Mouse (Mus musculus): ENCODE data around the gene Serpina3m. TPM values are rescaled to one million over a fixed set of nuclear protein-coding genes. Genes with fewer than 3 reads are reported as not detected.

The Serpina3m gene
- total and polyA plus RNA-seq, 3 experiments, result not detected

DNA sequence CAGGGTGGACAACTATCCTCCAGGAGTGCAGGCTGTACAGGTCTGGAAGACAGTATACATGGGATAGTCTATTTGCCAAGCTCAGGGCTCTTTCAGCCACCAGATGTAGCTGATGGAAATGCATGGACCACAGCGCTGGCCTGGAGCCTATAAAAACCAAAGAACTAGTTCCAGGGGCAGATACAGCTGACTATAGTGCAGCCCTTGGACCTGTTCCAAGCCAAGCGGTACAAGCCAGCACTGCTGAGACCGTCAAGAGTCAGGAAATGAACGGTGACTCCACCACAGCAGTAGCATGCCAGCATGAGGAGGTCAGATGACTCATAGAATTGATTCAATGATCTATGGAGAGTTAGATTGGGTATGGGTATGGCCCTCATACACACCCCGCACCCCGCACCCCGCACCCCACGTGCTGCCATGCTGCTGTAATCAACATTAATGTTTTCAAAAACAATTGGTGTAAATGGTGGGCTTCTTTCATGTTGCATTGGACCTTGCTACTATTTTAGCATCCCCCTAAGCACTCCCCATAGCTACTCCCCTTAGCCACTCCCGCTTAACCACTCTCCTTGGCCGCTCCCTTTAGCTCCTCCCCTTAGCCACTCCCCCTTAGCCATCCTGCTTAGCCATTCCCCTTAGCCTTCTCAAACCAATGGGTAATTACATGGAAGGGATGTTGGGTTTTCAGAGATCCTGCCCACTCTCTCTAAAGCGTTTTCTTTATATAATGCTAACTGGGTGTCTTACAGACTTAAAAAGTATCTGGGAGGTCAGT is 84.5 kb downstream of the Serpina3m start:
- H3K4me2 ChIP-seq (ENCODE audit: insufficient read depth, low read depth, poor library complexity, severe bottlenecking), result no peak overlapping the region
- H3K27ac ChIP-seq (ENCODE audit: insufficient read depth, low read depth), result no peak overlapping the region
- no peaks in the 10 kb centered on the region for H3K36me3 ChIP-seq (replicated peaks in 1 of 2; ENCODE audit: control insufficient read depth in 1 of 2, insufficient read depth in 1 of 2, low read length in 1 of 2)
- H3K79me2 ChIP-seq (replicated peaks; ENCODE audit: control insufficient read depth, extremely low read depth, insufficient read depth, poor library complexity, severe bottlenecking), result no peaks in the 10 kb centered on the region
- DNase-seq (ENCODE audit: extremely low read depth), result no peak
- H3K4me1 ChIP-seq (ENCODE audit: control insufficient read depth in 1 of 2, insufficient read depth in 2 of 2), result peaks cover 2 to 3% of the 10 kb centered on the region in 2 experiments; a peak in 2 of 4 replicates
- dilution Hi-C loops (cut with MboI; ENCODE audit: extremely low pct_ligation_motif_present, extremely low pct_unique_long_range_greater_than_20kb, low sequenced_read_pairs), result no loop called here
- in situ Hi-C loops (cut with MboI; ENCODE audit: low pct_ligation_motif_present, low pct_unique_long_range_greater_than_20kb, low sequenced_read_pairs), result loop anchor here (5.0 to 10.0 kb wide), 2 partner anchors 346 to 438 kb away; partner anchors contain the start of gene Serpina11
- no peak overlapping the region for H3K4me3 ChIP-seq (replicated peaks in 1 of 3; ENCODE audit: low read depth in 2 of 3, low read length in 2 of 3, poor library complexity in 1 of 3)
- H3K9me3 ChIP-seq (replicated peaks; ENCODE audit: low read length), result no peaks in the 10 kb centered on the region
- TF ChIP-seq NELFE (IDR thresholded peaks at IDR 0.05; ENCODE audit: low read depth, low read length) (no peak), NRF1 (IDR thresholded peaks at IDR 0.05; ENCODE audit: low read depth, low read length) (no peak), USF1 (IDR thresholded peaks at IDR 0.05; ENCODE audit: low read depth, low read length) (no peak), CHD1 (IDR thresholded peaks at IDR 0.05; ENCODE audit: low read depth, low read length) (no peak), RAD21 (IDR thresholded peaks at IDR 0.05; ENCODE audit: low read depth, low read length) (no peak), JUN (IDR thresholded peaks at IDR 0.05; ENCODE audit: insufficient read depth, low read depth, low read length) (no peak), MAZ (IDR thresholded peaks at IDR 0.05; ENCODE audit: low read depth, low read length) (no peak), MAFK (IDR thresholded peaks at IDR 0.05; ENCODE audit: insufficient replicate concordance, low read length) (no peak), PAX5 (IDR thresholded peaks at IDR 0.05; ENCODE audit: low read length) (no peak), MEF2A (IDR thresholded peaks at IDR 0.05; ENCODE audit: borderline replicate concordance, low read depth, low read length) (no peak), ETS1 (conservative IDR thresholded peaks at IDR 0.05; ENCODE audit: low read depth, low read length) (no peak)
- peaks cover 57% of the 10 kb centered on the region for H3K27me3 ChIP-seq (replicated peaks)
- no peak overlapping the region for H3K9ac ChIP-seq (ENCODE audit: insufficient read depth, low read depth)

DNA sequence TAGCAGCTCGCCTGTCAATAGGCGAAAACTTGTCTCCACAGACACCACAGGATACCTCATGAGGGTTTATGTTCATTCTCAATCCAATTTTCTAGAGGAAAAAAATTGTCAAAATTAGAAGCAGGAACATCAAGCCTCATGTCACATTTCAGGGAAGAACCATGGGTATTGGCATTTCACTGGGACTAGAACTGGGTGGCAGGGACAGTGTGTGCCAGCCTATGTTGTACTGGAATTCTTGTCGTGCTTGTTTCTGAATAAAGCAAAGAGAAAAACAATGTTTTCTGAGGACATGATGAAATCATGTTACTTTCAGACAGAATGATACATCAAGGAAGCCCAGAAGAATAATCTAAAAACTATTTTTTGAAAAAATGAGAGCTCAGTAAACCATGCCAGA is 87.3 kb downstream of the Serpina3m start:
- no peak overlapping the region for H3K9ac ChIP-seq (ENCODE audit: insufficient read depth, low read depth)
- no peak for DNase-seq (ENCODE audit: extremely low read depth)
- H3K4me1 ChIP-seq (ENCODE audit: control insufficient read depth in 1 of 2, insufficient read depth in 2 of 2), result no peaks in the 10 kb centered on the region
- H3K27ac ChIP-seq (ENCODE audit: insufficient read depth, low read depth), result no peak overlapping the region
- H3K9me3 ChIP-seq (replicated peaks; ENCODE audit: low read length), result no peaks in the 10 kb centered on the region
- TF ChIP-seq ELF1 (IDR thresholded peaks at IDR 0.05; ENCODE audit: low read depth, low read length), result no peak
- no peak for TF ChIP-seq CHD2 (IDR thresholded peaks at IDR 0.05; ENCODE audit: low read length)
- no peak for TF ChIP-seq ZC3H11A (IDR thresholded peaks at IDR 0.05; ENCODE audit: low read depth, low read length)
- dilution Hi-C loops (cut with MboI; ENCODE audit: extremely low pct_ligation_motif_present, extremely low pct_unique_long_range_greater_than_20kb, low sequenced_read_pairs), result no loop called here
- H3K79me2 ChIP-seq (replicated peaks; ENCODE audit: control insufficient read depth, extremely low read depth, insufficient read depth, poor library complexity, severe bottlenecking), result no peaks in the 10 kb centered on the region
- no peak overlapping the region for H3K4me2 ChIP-seq (ENCODE audit: insufficient read depth, low read depth, poor library complexity, severe bottlenecking)
- no peaks in the 10 kb centered on the region for H3K36me3 ChIP-seq (replicated peaks in 1 of 2; ENCODE audit: control insufficient read depth in 1 of 2, insufficient read depth in 1 of 2, low read length in 1 of 2)
- no peak overlapping the region for H3K4me3 ChIP-seq (replicated peaks in 1 of 3; ENCODE audit: low read depth in 2 of 3, low read length in 2 of 3, poor library complexity in 1 of 3)
- H3K27me3 ChIP-seq (replicated peaks), result peaks cover 59% of the 10 kb centered on the region
- in situ Hi-C loops (cut with MboI; ENCODE audit: low pct_ligation_motif_present, low pct_unique_long_range_greater_than_20kb, low sequenced_read_pairs), result loop anchor here (10.0 to 25.0 kb wide), 2 partner anchors 441 to 512 kb away; partner anchors contain the start of gene Serpina11

All from CH12.LX (cell line).